Comparison of ENCODE assay signal across 10 mouse cellular contexts in genomic region chr6:114861591-114861990, GRCm38 (mm10).
DNase-seq lines count a peak whose midpoint lies in the region; ATAC-seq and TF ChIP-seq lines count a peak whose summit lies in the region.
"Had no signal": no experiment of that assay in that cellular context is flagged by ENCODE, and none has a peak within 500 bp of the region (broad histone marks: within the 10 kb centered on the region; RNA-seq: fewer than 3 reads in every experiment).

No protein-coding gene starts in this region.

- WGBS in heart, embryonic 11.5 days (ENCODE audit: insufficient replicate concordance) = 85% methylated on average over 9 of the region's 9 CpGs
- WGBS in lung, postnatal 0 days = 76% methylated on average over 9 of the region's 9 CpGs
- 77% methylated on average over 9 of the region's 9 CpGs for WGBS in embryonic facial prominence, embryonic 14.5 days
- 82% methylated on average over 9 of the region's 9 CpGs for WGBS in small intestine, adult 2 months

- TF ChIP-seq CTCF in lung, postnatal 0 days (IDR thresholded peaks at IDR 0.05) = no peak
- TF ChIP-seq CTCF in small intestine, adult 2 months (IDR thresholded peaks at IDR 0.05; ENCODE audit: extremely low read depth, insufficient read length, insufficient replicate concordance, low read depth, low read length) = no peak

- no peaks in the 10 kb centered on the region for H3K9me3 ChIP-seq in heart, embryonic 11.5 days (replicated peaks; ENCODE audit: control insufficient read depth, low read length)
- H3K9me3 ChIP-seq in lung, postnatal 0 days (ENCODE audit: low read length) = no peaks in the 10 kb centered on the region
- no peaks in the 10 kb centered on the region for H3K9me3 ChIP-seq in embryonic facial prominence, embryonic 14.5 days (ENCODE audit: control insufficient read depth, low read length)
- H3K9me3 ChIP-seq: midbrain, embryonic 12.5 days had no signal

- H3K4me3 ChIP-seq in heart, embryonic 11.5 days (ENCODE audit: low read depth, low read length) = no peak overlapping the region
- no peak overlapping the region for H3K4me3 ChIP-seq in lung, postnatal 0 days (ENCODE audit: low read depth, low read length)
- H3K4me3 ChIP-seq in embryonic facial prominence, embryonic 14.5 days (ENCODE audit: low read depth, low read length) = no peak overlapping the region
- no peak overlapping the region for H3K4me3 ChIP-seq in small intestine, adult 2 months (ENCODE audit: low read depth, low read length)
- H3K4me3 ChIP-seq: midbrain, embryonic 12.5 days had no signal

- intact Hi-C loops in heart, postnatal 14 days (cut with DNase I) = loop anchor here (5.0 kb wide), 1 partner anchor 39 kb away; no protein-coding TSS in a partner anchor

- H3K27ac ChIP-seq in heart, embryonic 11.5 days (ENCODE audit: low read depth, low read length) = peak overlapping the region; percentile 69
- peak overlapping the region; percentile 51; the same call in 1 of the 2 replicates for H3K27ac ChIP-seq in lung, postnatal 0 days (ENCODE audit: low read length)
- H3K27ac ChIP-seq in embryonic facial prominence, embryonic 14.5 days (replicated peaks; ENCODE audit: low read depth, low read length) = peak overlapping the region; percentile 50; the same call in 1 of the 2 replicates
- H3K27ac ChIP-seq in small intestine, adult 2 months (ENCODE audit: insufficient read depth, low read depth, low read length) = 0 out of 2 replicates have a peak overlapping the region, but pooled peaks have one; percentile 2
- H3K27ac ChIP-seq: midbrain, embryonic 12.5 days had no signal

- H3K4me1 ChIP-seq in heart, embryonic 11.5 days (ENCODE audit: control insufficient read depth, insufficient read depth, low read length) = peaks cover 38% of the 10 kb centered on the region
- peaks cover 28% of the 10 kb centered on the region for H3K4me1 ChIP-seq in lung, postnatal 0 days (ENCODE audit: insufficient read depth, low read depth, low read length)
- peaks cover 4% of the 10 kb centered on the region; the same call in 1 of the 2 replicates for H3K4me1 ChIP-seq in embryonic facial prominence, embryonic 14.5 days (ENCODE audit: control insufficient read depth, insufficient read depth, low read length)
- peaks cover 6% of the 10 kb centered on the region; the same call in 1 of the 2 replicates for H3K4me1 ChIP-seq in small intestine, adult 2 months (ENCODE audit: control insufficient read depth, insufficient read depth, insufficient read length, low read length)
- H3K4me1 ChIP-seq: midbrain, embryonic 12.5 days had no signal

- TF ChIP-seq EP300 in lung, postnatal 0 days (IDR thresholded peaks at IDR 0.05) = no peak

- no peak for TF ChIP-seq POLR2A in small intestine, adult 2 months (IDR thresholded peaks at IDR 0.05; ENCODE audit: low read depth, low read length)

- no peak for ATAC-seq in heart, embryonic 11.5 days (replicated peaks; ENCODE audit: insufficient number of reproducible peaks, low FRiP score, low TSS enrichment)
- no peak for ATAC-seq in lung, postnatal 0 days
- ATAC-seq in embryonic facial prominence, embryonic 14.5 days (ENCODE audit: low read depth) = no peak
- ATAC-seq in megakaryocyte-erythroid progenitor cell, adult 5-6 weeks (replicated peaks; ENCODE audit: low FRiP score, low TSS enrichment, poor library complexity, severe bottlenecking) = no peak

- no peak overlapping the region for H3K4me2 ChIP-seq in heart, embryonic 11.5 days
- no peak overlapping the region for H3K4me2 ChIP-seq in lung, postnatal 0 days (replicated peaks; ENCODE audit: low read depth, low read length)
- H3K4me2 ChIP-seq in embryonic facial prominence, embryonic 14.5 days (ENCODE audit: low read depth, low read length) = no peak overlapping the region
- H3K4me2 ChIP-seq: midbrain, embryonic 12.5 days had no signal

- peaks cover 7% of the 10 kb centered on the region; the same call in 1 of the 2 replicates for H3K36me3 ChIP-seq in heart, embryonic 11.5 days (ENCODE audit: control insufficient read depth, insufficient read depth, low read length)
- peaks cover 23% of the 10 kb centered on the region for H3K36me3 ChIP-seq in lung, postnatal 0 days (ENCODE audit: insufficient read depth, low read length)
- peaks cover 49% of the 10 kb centered on the region for H3K36me3 ChIP-seq in embryonic facial prominence, embryonic 14.5 days (ENCODE audit: control insufficient read depth, insufficient read depth, low read length)
- peaks cover 40% of the 10 kb centered on the region for H3K36me3 ChIP-seq in small intestine, adult 2 months (ENCODE audit: control insufficient read depth, insufficient read depth, low read length)

- no peaks in the 10 kb centered on the region for H3K27me3 ChIP-seq in heart, embryonic 11.5 days (ENCODE audit: control insufficient read depth, insufficient read depth, low read length)
- H3K27me3 ChIP-seq in lung, postnatal 0 days (replicated peaks; ENCODE audit: insufficient read depth, low read length) = no peaks in the 10 kb centered on the region
- H3K27me3 ChIP-seq in embryonic facial prominence, embryonic 14.5 days (replicated peaks; ENCODE audit: control insufficient read depth, insufficient read depth, low read length) = no peaks in the 10 kb centered on the region
- no peaks in the 10 kb centered on the region for H3K27me3 ChIP-seq in small intestine, adult 2 months (ENCODE audit: control insufficient read depth, insufficient read depth, low read length)
- H3K27me3 ChIP-seq: midbrain, embryonic 12.5 days had no signal

- DNase-seq in heart, postnatal 14 days = no peak
- DNase-seq in lung, postnatal 0 days (ENCODE audit: low spot score) = no peak
- no peak for DNase-seq in lung, postnatal 14 days
- no peak for DNase-seq in embryonic facial prominence, embryonic 14.5 days (ENCODE audit: low spot score)
- no peak for DNase-seq in layer of hippocampus, adult 11-12 months (ENCODE audit: low spot score)
- DNase-seq: adrenal gland, adult 8-10 months had no signal

- H3K9ac ChIP-seq in heart, embryonic 11.5 days (ENCODE audit: low read depth, low read length) = no peak overlapping the region
- no peak overlapping the region for H3K9ac ChIP-seq in lung, postnatal 0 days (replicated peaks; ENCODE audit: low read depth)
- no peak overlapping the region for H3K9ac ChIP-seq in embryonic facial prominence, embryonic 14.5 days (ENCODE audit: low read depth, low read length)
- H3K9ac ChIP-seq: midbrain, embryonic 12.5 days had no signal

Comparison
In these comparisons a context has a peak if more than half of its experiments do, and no peak if none do; other contexts are left out.
1. H3K27ac ChIP-seq: peak in every context shown above with its lines; median percentile 69 in heart, embryonic 11.5 days; 51 in lung, postnatal 0 days; 50 in embryonic facial prominence, embryonic 14.5 days; 2 in small intestine, adult 2 months.